In genomic region chr9:100506652-100507051, GRCm38 (mm10) we compare ENCODE assay signal across 9 mouse cellular contexts. TPM values are rescaled to one million over a fixed set of nuclear protein-coding genes. Genes with fewer than 3 reads are reported as not detected.
DNase-seq lines count a peak whose midpoint lies in the region; ATAC-seq and TF ChIP-seq lines count a peak whose summit lies in the region.
"Had no signal": no experiment of that assay in that cellular context is flagged by ENCODE, and none has a peak within 500 bp of the region (broad histone marks: within the 10 kb centered on the region; RNA-seq: fewer than 3 reads in every experiment).

No protein-coding gene starts in this region.

- WGBS in heart, postnatal 0 days = 27% methylated on average over 2 of the region's 2 CpGs
- WGBS in lung, embryonic 14.5 days = 42% methylated on average over 2 of the region's 2 CpGs

- no peaks in the 10 kb centered on the region for H3K36me3 ChIP-seq in heart, postnatal 0 days (replicated peaks; ENCODE audit: control insufficient read depth, insufficient read depth, low read length)
- 0 out of 2 replicates have a peak, but pooled peaks cover 3% of the 10 kb centered on the region for H3K36me3 ChIP-seq in lung, embryonic 14.5 days (ENCODE audit: insufficient read depth)
- H3K36me3 ChIP-seq: liver, embryonic 15.5 days had no signal

- peak overlapping the region; percentile 65 for H3K27ac ChIP-seq in heart, postnatal 0 days (ENCODE audit: low read depth)
- H3K27ac ChIP-seq in lung, embryonic 14.5 days (ENCODE audit: low read depth) = peak overlapping the region; percentile 30; the same call in 1 of the 2 replicates
- H3K27ac ChIP-seq: liver, embryonic 15.5 days had no signal

- peaks cover 6% of the 10 kb centered on the region for H3K4me1 ChIP-seq in heart, postnatal 0 days (ENCODE audit: control insufficient read depth, insufficient read depth)
- H3K4me1 ChIP-seq in lung, embryonic 14.5 days (ENCODE audit: insufficient read depth) = no peaks in the 10 kb centered on the region

- ATAC-seq in heart, postnatal 0 days (ENCODE audit: insufficient read depth, low read depth) = no peak
- ATAC-seq in lung, embryonic 14.5 days (ENCODE audit: insufficient read depth) = no peak
- no peak for ATAC-seq in erythroblast, adult 5-6 weeks (replicated peaks; ENCODE audit: low FRiP score, poor library complexity, severe bottlenecking)

- H3K27me3 ChIP-seq in heart, postnatal 0 days (ENCODE audit: control insufficient read depth, insufficient read depth, low read length) = no peaks in the 10 kb centered on the region
- H3K27me3 ChIP-seq in lung, embryonic 14.5 days (ENCODE audit: insufficient read depth, low read length) = no peaks in the 10 kb centered on the region
- H3K27me3 ChIP-seq: liver, embryonic 15.5 days had no signal

- peak; percentile 38 for DNase-seq in urinary bladder, postnatal 25 days (ENCODE audit: low spot score)
- no peak for DNase-seq in urinary bladder, postnatal 10 days (ENCODE audit: low spot score)
- peak; percentile 56 for DNase-seq in heart, postnatal 0 days (ENCODE audit: low spot score)
- DNase-seq in lung, embryonic 14.5 days = peak; percentile 56
- DNase-seq in thymus, postnatal 36 days = no peak
- no peak for DNase-seq in layer of hippocampus, postnatal 36 days
- DNase-seq: thymus, postnatal 25 days had no signal

- H3K4me2 ChIP-seq in heart, postnatal 0 days (ENCODE audit: low read depth, low read length) = peak overlapping the region; percentile 28; the same call in 1 of the 2 replicates
- no peak overlapping the region for H3K4me2 ChIP-seq in lung, embryonic 14.5 days
- H3K4me2 ChIP-seq: liver, embryonic 15.5 days had no signal

- no peak for TF ChIP-seq EP300 in heart, postnatal 0 days (IDR thresholded peaks at IDR 0.05; ENCODE audit: low read depth)

- no peaks in the 10 kb centered on the region for H3K9me3 ChIP-seq in heart, postnatal 0 days (replicated peaks; ENCODE audit: control insufficient read depth, low read length)
- H3K9me3 ChIP-seq in lung, embryonic 14.5 days (ENCODE audit: low read depth, low read length) = no peaks in the 10 kb centered on the region
- H3K9me3 ChIP-seq: liver, embryonic 15.5 days had no signal

- no peak overlapping the region for H3K9ac ChIP-seq in heart, postnatal 0 days (replicated peaks; ENCODE audit: low read depth, low read length)
- no peak overlapping the region for H3K9ac ChIP-seq in lung, embryonic 14.5 days
- H3K9ac ChIP-seq: liver, embryonic 15.5 days had no signal

- H3K4me3 ChIP-seq in heart, postnatal 0 days (ENCODE audit: low read depth, low read length) = peak overlapping the region; percentile 42
- no peak overlapping the region for H3K4me3 ChIP-seq in lung, embryonic 14.5 days (ENCODE audit: low read depth, low read length)
- H3K4me3 ChIP-seq: liver, embryonic 15.5 days had no signal

- TF ChIP-seq CTCF in heart, postnatal 0 days (IDR thresholded peaks at IDR 0.05; ENCODE audit: low read depth) = no peak
- no peak for TF ChIP-seq CTCF in lung, embryonic 14.5 days (IDR thresholded peaks at IDR 0.05; ENCODE audit: low read depth)

RNA-seq across cellular contexts. Expression of gene Il20rb, which starts 20.1 kb away (rescaled TPM):
- 1.4 and 3.7 TPM in 2 replicates for total RNA-seq in heart, postnatal 0 days (2014; rRNA removed; ENCODE audit: low replicate concordance)
- 0.84 and 1.7 TPM in 2 replicates for polyA plus RNA-seq in heart, postnatal 0 days (2015; fragmentation: Nextera tagmentation; extraction: Ambion mirVana)
- 1.6 and 2.2 TPM in 2 replicates for polyA plus RNA-seq in lung, embryonic 14.5 days (2014; fragmentation: Nextera tagmentation; extraction: Ambion mirVana)
- total RNA-seq in layer of hippocampus, postnatal 36 days (2021) = 1 to 10 TPM; 4.4 to 6.3 TPM
- 0.63 TPM in 1 of 2 replicates, not detected in the other for total RNA-seq in erythroblast, adult 5-6 weeks (2015; ENCODE audit: low replicate concordance)
- total RNA-seq in erythroblast, adult 5-6 weeks (2017; ENCODE audit: low replicate concordance) = 4.0 TPM in 1 of 2 replicates, not detected in the other

RNA-seq across cellular contexts. Expression of gene Nck1, which starts 39.3 kb away (rescaled TPM):
- 25.0 and 37.9 TPM in 2 replicates for total RNA-seq in heart, postnatal 0 days (2014; rRNA removed; ENCODE audit: low replicate concordance)
- polyA plus RNA-seq in heart, postnatal 0 days (2015; fragmentation: Nextera tagmentation; extraction: Ambion mirVana) = 58.8 and 63.9 TPM in 2 replicates
- polyA plus RNA-seq in lung, embryonic 14.5 days (2014; fragmentation: Nextera tagmentation; extraction: Ambion mirVana) = 71.3 and 77.8 TPM in 2 replicates
- total RNA-seq in layer of hippocampus, postnatal 36 days (2021) = 10 to 100 TPM; 36.7 to 36.9 TPM
- total RNA-seq in erythroblast, adult 5-6 weeks (2015; ENCODE audit: low replicate concordance) = 5.2 and 7.5 TPM in 2 replicates
- total RNA-seq in erythroblast, adult 5-6 weeks (2017; ENCODE audit: low replicate concordance) = 9.5 and 10.2 TPM in 2 replicates

Comparison
In these comparisons a context has a peak if more than half of its experiments do, and no peak if none do; other contexts are left out.
1. DNase-seq: peak in urinary bladder, postnatal 25 days (single experiment), heart, postnatal 0 days (single experiment) and lung, embryonic 14.5 days (single experiment); none in urinary bladder, postnatal 10 days (single experiment), thymus, postnatal 36 days (0 of 2) and layer of hippocampus, postnatal 36 days (0 of 2).